Mouse (Mus musculus) embryo, embryonic 10 days (tissue): ENCODE data around the gene Kcne1.

Experiments
- DNase-seq: peaks from one replicate; pipeline ENCODE4 v3.0.0-alpha.2; 2015; ENCODE audit warnings: low spot score

Kcne1 gene

DNA sequence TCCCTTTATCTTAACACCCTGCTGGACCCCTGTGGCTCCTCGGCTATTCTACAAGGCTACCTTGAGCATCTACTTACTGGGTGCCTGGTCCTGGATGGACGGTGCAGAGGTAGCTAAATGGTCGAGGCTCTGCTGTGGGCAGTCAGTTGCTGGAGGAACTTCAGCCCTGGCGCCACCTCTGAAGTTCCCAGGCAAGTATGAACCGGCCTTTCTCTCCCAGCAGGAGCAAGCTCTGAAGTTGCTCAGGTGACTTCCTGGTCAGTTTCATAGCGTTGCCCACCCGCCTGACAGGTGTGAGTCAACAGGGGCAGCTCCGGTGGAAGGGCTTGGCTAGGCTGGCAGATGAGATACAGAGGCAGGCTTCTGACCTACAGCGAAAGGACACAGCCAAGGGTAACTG is at the start of gene Kcne1:
Kcne1 (minus strand) TSS at position 240 of the 400 bp plus-strand sequence.
- DNase-seq = no peak

DNA sequence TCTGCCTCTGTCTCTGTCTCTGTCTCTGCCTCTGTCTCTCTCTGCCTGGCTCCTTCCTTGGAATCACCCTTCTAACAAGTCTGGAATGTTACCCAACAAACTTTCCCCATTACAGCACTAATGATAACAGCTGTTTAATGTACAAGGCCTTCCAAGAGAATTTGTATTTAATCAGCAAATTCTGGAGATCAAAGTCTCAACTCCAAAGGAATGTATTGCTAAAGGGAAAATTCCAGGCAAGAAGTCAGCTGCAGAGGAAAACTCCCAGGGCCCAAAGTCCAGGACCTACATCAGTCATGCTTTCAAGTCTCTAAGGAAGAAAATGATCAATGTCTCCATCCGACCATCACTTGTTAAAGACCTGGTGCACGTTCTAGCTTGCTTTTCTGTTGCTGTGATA is 48.6 kb upstream of the Kcne1 start:
- DNase-seq = no peak

DNA sequence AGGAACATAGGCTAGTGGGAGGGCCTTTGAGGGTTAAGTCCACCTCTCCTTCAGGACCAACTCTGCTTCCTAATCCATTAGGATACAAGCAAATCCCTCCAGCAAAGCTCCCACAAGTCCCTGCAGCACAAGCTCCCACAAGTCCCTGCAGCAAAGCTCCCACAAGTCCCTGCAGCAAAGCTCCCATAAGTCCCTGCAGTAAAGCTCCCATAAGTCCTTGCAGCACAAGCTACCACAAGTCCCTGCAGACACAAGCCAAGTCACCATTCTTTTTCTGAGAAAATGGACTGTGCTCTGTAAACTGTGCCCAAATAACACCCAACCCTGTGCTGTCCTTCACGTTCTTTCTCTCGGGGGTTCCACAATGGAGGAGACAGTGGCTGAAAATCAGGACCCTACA is 44.9 kb upstream of the Kcne1 start:
- DNase-seq = no peak

DNA sequence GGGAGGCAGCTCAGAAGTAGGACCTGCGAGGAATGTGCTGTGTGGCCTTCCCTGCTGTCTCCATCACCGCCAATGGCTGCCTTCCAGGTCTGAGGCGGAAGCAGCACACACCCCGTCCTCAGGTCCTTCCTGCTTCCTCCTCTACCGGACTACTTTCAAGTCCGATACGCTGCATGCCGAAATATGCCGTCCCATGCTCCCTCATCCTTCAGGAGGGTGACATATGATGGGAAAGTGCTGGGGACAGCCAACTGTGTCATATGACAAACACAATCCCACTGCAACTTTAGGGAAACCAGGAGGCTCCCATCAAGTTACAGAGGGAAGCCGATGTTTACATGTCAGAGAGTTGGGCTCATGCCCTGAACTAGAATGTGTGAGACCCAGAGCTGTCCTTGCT is 43.8 kb upstream of the Kcne1 start:
- DNase-seq = no peak

DNA sequence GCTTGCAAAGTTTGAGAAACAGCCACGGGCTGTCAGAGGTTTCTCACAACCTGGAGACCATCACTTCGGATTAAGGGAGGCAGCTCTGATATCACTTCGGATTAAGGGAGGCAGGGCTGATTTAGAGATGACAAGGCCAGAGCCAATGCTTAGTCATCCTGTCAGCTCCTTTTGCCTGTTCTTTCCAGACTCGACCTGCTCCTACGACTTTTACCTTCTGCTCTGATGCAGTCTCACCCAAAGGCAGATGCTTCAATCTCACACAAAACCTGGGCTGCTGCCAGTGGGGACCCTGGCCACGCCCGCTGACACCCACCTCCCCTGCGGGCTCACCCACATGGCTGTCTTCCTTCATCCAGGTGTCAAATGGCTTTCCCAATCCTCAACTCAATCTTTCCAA is 42.9 kb upstream of the Kcne1 start:
- no peak for DNase-seq

DNA sequence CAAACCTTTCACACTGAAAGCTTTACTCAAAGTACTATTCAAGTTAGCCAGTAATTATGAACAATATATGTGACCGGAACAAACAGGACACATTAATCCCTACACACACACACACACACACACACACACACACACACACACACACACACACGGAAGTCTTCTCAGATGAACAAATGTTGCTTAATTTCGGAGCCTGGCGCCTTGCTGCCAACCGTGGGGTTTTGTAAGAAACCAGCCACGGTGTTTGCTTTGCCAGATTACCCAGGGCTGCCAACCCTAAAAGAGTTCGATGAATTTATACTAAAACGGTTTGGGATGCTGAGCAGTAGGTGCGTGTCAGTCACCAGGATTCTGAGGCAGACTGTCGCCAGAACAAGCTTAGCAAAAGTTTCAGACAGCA is 41.9 kb upstream of the Kcne1 start:
- DNase-seq = no peak

DNA sequence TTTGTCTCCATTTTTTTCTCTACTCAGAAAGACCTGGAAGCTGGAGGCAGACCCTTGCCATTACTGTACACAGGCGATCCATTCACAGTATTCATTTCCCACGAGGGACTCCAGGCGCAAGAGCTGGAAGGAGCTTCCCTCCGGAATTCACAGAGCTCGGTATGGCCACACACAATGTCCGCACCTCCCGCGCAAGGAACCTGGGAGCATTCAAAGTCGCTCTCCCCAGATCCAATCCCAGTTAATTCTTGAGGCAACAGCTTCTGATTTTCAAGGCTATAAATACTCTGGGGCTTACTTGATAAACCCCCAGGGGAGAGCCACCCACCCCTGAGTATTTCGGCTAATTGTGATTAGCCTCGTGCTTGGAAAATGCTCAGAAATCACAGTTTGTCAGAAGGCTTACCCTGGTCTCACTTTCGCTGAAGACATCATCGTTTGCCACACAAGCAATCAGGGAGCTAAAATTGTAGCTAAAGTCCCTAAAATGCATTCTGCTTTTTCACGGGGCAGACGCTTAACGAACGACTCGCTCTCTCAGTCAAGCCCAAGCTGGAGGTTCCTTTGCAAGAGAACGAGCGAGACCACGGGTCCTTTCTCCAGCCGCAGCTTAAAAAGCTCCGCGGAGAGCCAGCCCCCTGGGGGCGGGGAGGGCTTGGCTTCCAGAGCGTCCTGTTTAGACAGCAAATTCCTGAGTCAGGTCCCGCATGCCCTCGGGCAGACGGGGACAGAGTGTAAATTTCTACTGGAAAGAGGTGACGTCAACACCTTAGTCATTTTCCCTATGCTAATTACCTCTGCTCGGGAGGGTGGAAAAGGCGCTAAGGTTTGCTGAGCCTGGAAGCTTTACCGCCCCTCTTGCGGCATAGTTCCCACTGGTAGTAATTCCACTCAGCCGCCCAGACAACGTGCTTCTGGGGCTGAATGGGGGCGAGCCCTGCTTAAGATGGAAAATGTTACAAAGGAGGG is 40.5 kb upstream of the Kcne1 start:
- peak; percentile 93 for DNase-seq

DNA sequence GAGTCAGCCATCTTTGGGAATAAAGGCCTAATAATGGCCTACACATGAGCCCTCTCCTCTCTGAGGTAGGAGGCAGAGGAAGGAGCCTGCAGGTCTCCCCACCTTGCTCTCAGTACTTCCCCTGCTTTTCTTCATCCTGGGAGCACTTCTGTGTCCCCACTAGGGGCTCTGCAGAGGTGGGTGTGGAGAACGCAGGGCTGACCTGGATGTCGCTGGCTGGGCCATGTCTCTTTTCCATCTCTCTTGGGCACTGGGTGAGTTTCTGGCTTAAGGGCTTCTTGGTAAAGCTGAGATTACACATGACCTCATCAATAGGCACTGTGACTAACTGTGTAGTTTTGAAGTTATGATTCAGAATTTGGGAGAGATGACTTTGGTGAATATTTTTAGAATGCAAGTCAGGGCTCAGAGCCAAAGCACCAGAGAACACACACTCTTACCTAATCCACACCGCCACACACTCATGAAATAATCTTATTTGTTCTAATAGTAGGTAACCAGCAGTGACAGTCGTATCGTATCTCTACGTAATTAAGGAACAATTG is 39.4 kb upstream of the Kcne1 start:
- no peak for DNase-seq

DNA sequence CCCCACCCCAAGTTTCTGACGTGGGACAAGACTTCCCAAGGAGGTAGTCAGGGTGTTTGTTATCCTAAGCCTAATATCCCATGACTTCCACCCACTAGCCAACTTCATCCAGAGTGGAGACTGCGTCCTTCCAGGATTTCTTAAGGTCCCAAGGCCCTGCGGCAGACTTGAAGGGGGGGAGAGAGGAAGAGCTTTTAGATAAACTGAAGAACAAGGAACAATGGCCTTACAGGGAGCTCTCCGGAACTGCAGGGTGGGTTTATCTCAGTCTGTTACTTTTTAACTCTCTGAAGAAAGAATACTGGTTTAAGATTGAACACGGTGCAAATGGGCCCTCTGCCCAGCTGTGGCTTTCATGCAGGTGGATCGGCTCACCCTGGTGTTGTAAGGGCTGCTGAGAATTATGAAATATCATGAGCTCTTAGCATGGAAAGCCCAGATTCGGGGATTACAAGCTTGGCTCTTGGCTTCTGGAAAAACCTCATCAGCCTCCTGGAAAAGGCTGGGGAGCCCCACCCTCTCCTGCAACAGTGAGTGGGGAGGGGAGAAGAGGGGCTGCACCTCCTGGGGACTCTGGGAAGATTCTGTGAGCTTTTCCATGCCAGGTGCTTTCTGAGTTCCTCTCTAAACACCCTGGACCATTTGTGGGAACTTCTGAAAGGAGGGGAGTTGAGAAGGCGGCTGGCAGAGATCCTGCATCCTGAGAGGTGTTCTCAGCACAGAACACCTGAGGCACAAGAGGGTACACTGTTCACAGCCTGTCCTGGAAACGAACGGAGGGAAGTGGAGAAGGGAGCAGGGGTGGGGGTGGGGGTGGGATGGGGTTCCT is 38.7 kb upstream of the Kcne1 start:
- no peak for DNase-seq

DNA sequence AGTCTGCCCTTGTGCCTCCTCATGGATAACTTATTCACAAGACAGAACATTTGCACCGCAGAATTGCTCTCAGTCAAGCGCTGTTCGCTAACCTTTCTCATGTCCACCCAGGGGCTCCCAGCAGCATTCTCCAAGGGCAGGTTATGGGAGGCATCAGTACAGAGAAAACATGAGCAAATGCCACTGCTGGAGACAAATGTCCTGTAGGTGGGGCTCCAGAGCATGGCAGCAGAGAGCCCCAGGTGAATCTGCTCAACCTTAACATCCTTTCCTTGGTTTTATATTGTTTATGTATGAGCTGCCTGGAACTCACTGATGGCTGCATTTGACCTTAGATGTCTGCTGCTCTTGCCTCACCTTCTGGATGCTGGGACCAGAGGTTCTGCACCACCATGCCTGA is 34.5 kb upstream of the Kcne1 start:
- no peak for DNase-seq

DNA sequence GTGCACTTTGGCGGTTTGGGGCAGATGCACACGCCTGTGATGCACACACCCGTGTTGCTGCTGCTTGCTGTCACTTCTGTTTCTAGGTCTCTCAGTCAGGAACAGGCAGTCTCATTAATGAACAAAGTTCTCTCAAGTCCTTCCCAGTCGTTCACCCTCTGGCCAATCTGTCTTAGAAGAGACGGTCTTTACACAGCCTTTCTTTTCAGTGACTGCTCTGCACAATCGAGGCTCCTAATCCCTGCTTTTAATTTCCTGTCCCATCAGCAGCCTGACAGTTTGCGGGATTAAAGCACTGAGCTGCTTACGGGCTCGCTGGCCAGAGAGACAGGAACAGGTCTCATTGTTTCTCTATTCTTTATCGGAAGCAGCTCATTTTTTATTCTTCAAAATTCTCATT is 28.4 kb upstream of the Kcne1 start:
- no peak for DNase-seq

DNA sequence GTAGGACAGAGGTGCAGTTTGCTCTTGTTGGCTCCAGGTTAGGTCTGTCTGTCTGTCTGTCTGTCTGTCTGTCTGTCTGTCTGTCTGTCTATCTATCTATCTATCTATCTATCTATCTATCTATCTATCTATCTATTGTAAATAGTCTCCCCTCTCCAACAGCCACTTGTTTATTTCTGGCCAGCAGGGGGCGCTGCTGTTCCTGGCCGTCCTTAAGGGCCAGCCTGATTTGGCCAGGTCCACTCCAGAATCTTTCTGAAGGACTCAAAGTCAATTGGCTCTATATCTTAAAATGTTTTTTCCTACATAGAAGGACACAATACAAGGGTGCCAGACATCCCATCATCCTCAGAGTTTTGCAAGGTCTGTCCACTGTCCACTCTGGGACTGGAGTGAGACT is 25.8 kb upstream of the Kcne1 start:
- DNase-seq = peak; percentile 71

DNA sequence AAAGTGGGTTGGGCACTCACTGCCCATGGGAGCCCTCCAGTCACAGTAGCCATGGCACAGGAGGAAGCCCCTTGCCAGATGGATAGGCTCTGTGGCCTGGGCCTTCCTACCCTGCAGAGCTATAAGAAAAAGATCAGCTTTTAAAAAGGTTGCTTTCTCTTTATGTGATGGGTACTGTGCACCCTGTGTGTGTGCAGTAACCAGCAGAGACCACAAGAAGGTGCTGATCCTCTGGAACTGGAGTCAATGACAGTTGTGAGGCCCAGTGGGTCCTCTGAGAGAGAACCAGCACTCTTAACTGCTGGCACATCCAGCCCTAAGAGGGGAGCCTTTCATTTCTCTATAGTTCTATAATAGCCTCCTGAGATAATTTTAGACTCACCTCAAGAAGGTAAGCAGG is 24.1 kb upstream of the Kcne1 start:
- DNase-seq = no peak

DNA sequence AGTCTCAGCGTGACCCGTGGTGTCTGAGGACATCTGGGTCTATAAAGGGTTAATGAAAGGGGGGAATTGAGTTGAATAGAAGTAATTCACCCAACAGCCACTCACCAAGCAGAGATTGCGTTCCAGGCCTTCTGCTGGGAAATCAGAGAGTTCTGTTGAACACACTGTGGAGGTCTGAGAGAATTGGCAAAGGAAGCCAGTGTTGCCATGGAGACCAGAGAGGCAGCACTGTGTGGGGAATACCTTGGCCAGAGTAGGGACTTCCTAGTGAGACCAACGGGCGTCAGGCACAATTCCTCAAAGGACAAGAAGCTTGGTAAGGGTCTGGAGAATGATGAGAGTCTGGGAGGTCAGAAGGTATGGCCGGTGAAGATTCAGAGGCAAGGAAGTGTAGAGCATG is 23.2 kb upstream of the Kcne1 start:
- DNase-seq = no peak

DNA sequence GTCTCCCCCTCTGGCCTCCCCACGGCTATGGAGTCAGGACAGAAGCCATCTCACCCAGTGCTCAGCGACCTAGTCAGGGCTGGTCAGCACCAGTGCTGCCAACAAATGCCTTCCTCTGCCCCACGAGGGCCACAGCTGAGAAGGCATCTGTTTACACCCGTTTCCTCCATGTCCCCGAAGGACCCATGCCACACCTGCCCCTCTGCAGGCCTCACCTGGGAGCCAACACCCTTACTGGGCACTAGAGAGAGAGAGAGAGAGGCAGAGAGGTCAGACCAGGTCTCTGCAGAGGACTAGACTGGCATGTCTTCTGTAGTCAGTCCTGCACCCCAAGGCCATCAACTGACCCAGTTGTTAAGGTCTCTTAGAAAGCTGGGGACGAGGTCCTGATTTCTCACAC is 21.8 kb upstream of the Kcne1 start:
- DNase-seq = no peak

DNA sequence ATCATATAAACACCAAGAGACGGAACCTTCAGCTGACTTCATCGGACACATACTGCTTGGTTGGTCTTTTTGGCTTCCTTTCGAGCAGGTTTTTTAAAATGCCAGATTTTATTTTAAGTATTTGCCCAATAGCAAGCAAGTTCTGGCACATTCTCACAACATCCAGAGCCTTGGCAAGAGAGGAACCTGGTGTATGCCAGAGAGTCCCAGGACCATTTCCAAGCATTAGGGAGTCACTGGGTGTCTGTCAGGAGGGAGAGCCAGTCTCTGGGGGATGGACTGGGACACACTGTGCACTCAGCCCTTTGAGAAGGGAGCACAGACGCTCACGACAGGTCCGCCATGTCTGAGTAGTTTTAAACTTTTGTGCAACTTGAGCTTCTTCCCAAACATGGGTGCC is 17.7 kb upstream of the Kcne1 start:
- no peak for DNase-seq

DNA sequence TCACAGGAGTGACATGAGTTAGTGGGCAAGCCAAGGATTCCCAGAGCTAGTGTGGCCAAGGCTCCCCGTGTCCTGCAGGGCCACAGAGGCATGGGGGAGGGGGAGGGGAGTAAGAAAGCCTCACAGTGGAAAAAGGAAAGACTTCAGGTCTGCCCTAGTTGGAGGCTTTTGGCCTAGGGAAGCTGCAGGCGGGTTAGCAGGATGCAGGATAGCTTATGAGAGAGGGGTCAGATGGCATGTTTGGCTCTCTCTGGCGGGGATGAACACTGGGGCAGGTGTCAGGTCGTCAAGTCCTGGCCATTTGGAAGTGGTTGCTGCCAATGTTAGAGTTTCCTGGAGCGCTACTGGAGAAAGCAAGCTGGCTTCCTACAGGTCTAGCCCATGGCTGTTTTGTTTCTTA is 12.4 kb upstream of the Kcne1 start:
- DNase-seq = no peak

DNA sequence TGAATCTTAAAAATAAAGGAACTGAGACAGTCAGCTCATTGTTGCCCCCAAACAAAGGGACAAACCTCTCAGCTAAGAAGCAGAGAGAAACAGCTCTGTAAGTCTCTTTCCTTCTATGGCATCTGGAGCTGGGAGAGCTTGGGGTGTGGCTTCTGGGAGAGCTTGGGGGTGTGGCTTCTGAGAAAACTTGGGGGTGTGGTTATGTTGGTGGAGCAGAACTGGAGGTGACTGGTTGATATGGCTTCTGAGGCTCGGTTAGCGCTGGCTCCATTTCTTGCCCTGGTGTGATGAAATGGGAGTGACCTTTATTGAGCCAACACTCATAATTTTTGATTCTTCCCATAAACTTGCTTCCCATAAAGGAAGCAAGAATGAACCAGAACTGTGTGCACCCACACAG is 10.0 kb upstream of the Kcne1 start:
- DNase-seq = peak; percentile 47

DNA sequence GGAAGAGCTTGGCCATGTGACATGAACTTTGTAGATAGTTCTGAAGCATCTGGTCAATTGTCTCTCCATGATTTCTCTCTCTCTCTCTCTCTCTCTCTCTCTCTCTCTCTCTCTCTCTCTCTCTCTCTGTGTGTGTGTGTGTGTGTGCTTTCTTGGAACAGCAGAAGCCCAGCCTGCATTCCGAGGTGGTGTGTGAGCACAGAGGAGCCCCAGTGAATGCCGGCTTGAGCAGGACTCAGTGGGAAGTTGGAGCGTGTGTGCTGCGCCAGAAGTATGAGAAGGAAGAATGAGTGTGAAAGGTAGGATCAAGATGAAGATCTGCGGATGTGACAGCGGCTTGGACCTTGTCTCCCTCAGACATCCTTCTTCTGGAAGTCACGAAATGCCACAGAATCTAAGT is 6.2 kb upstream of the Kcne1 start:
- DNase-seq = no peak

DNA sequence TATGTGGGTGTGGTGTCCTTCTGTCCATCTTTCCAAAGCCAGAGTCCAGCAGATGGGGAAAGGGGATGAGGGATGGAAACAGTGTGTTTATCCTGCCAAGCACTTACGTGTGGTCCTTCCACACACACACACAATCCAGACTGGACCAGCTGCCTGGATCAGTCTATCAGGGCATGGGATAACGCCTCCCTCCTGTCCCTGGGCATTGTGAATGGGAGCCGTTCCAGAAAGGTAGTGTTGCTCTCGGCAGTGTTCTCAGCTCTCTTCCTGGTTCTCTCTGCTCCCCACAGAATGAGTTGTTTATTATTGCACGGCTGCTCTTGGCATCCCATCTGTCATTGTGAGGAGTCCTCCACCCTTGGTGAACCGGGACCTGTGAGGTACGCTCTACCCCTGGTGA is 1.4 kb upstream of the Kcne1 start:
- no peak for DNase-seq

DNA sequence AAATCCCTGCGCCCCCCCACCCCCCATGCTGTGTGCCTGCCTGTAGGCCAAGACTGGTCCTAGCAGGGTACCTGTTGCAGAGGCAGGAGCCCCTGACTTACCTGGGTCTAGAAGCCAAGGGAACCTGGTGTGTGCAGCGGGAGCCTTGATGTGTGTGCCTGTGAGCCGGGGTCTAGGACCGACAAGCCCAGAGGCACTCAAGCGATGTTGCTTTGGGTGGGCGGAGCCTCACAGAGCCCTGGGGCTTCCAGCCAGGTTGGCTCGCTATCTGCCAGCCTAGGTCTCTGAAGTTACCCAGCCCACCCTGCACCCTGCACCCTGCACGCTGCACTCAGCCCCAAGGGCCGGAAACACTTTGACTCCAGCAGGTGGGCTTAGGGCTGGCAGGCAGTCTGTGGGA is 534 bp downstream of the Kcne1 start:
- peak; percentile 56 for DNase-seq

DNA sequence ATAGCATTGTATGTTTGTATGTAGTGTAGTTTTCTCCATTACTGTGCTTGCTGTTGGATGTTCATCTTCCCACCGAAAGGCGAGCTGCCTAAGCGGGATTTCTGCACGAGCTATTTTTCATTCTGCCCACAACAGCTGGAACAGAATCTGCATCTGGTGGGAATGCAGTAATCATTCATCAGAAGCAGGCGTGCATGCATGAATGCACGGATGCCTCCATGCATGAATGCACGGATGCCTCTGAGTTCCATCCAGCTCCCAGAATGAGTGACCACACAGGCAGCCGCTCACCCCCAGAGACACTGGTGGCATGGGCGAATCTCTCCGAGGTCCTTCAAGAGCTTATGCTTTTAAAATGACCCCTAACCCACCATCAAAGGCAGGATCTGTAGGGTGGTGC is 1.7 kb downstream of the Kcne1 start:
- peak; percentile 48 for DNase-seq

DNA sequence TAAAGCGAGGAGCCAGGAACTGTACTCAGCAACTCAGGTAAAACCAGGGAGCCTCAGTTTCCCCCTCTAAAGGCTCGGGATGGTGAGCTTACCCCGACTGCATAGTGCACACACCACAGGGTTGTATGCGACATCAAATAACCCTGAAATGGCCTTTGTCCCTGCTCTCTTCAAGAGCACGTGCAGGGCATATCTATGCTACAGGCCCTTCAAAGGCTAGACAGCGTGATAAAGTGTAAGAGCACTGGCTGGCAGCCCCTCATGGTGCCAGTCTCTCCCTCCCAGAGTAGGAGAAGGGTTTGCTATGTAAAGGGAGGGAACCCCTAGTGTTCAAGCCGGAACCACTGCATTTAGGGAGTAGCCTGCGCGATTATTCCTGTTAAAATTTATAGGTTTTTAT is 2.2 kb downstream of the Kcne1 start:
- DNase-seq = no peak
